Mouse (Mus musculus) spleen, adult 2 months (tissue): ENCODE results near the gene March10. TPM values are rescaled to one million over a fixed set of nuclear protein-coding genes. Genes with fewer than 3 reads are reported as not detected.

Experiments used
- DNase-seq, 2 experiments: peaks; one replicate each; pipeline versions ENCODE4 v3.0.0 to v3.0.0-alpha.2; 2012 to 2021; ENCODE audit warnings: low spot score in 2 of 2, low read depth in 1 of 2
- H3K27ac ChIP-seq: fragments of 200-500 bp; 2 replicates; pipeline ENCODE4 v1.5.1; 2012; ENCODE audit warnings: low read length, inconsistent platforms; ENCODE audit not compliant: insufficient read depth
- H3K27me3 ChIP-seq: fragments of 200-500 bp; 2 replicates; pipeline ENCODE4 v1.6.1; 2012; ENCODE audit warnings: mild to moderate bottlenecking, moderate library complexity, low read length, inconsistent platforms; ENCODE audit not compliant: control insufficient read depth, insufficient read depth
- H3K36me3 ChIP-seq: fragments of 200-500 bp; 2 replicates; pipeline ENCODE4 v1.6.1; 2012; ENCODE audit warnings: mild to moderate bottlenecking, low read length, inconsistent platforms; ENCODE audit not compliant: control insufficient read depth, insufficient read depth
- H3K4me1 ChIP-seq: fragments of 200-500 bp; 2 replicates; pipeline ENCODE4 v1.6.1; 2011; ENCODE audit warnings: inconsistent platforms; ENCODE audit not compliant: control insufficient read depth, insufficient read depth, insufficient read length
- H3K4me3 ChIP-seq: fragments of 200-500 bp; 2 replicates; pipeline ENCODE4 v1.5.1; 2011; ENCODE audit warnings: mild to moderate bottlenecking, inconsistent platforms; ENCODE audit not compliant: insufficient read depth, insufficient read length; ENCODE audit errors: extremely low read depth
- CTCF ChIP-seq: fragments of 200-500 bp; IDR thresholded peaks from 2 replicates; pipeline ENCODE4 v1.5.1; 2011; ENCODE audit warnings: mild to moderate bottlenecking, inconsistent platforms; ENCODE audit not compliant: insufficient read depth, insufficient read length, insufficient replicate concordance; ENCODE audit errors: extremely low read depth
- POLR2A ChIP-seq: fragments of 200-500 bp; IDR thresholded peaks from 2 replicates; pipeline ENCODE4 v1.6.1; 2011; ENCODE audit warnings: low read depth, low read length, inconsistent platforms
- WGBS: fragments of 180-500 bp; shearing (Covaris S2); methylation state at CpG from one replicate; pipeline ENCODE4 v1.1.7; 2018; 5-methylcytosine and 5-hydroxymethylcytosine counted together
- polyA plus RNA-seq: library from polyadenylated mRNA; depleted of rRNA; stranded (reverse); fragments of >200 nt; gene quantifications from 2 replicates; pipeline ENCODE4 v1.2.3, GENCODE M21; 2012

March10 gene
- polyA plus RNA-seq, 1 experiment: not detected

DNA sequence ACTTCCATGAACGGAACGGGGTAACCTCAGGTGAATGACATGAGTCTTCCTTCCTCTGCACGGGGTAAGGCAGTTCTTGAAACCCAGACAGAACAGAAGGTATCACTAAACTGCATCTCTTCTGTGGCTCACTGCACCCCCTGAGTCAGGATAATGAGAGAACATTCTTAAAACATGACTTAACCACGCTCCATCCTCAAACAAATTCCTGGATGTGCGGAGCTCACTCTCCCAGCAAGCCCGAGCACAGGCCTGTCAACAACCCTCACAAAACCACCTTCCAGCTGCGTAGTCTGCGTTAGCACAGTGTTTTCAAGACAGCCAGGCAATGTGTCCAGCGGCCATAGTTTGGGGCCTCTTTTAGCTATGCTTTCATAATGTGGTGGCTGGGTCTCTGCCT lies 10.7 kb upstream of the March10 start:
- Histone ChIP-seq H3K36me3 (no peaks in the 10 kb centered on the region), H3K4me3 (no peak overlapping the region), H3K27ac (no peak overlapping the region), H3K27me3 (no peaks in the 10 kb centered on the region), H3K4me1 (no peaks in the 10 kb centered on the region)
- TF ChIP-seq POLR2A (no peak), CTCF (no peak)
- 51% methylated on average over 9 of the region's 9 CpGs for WGBS
- no peak for DNase-seq

DNA sequence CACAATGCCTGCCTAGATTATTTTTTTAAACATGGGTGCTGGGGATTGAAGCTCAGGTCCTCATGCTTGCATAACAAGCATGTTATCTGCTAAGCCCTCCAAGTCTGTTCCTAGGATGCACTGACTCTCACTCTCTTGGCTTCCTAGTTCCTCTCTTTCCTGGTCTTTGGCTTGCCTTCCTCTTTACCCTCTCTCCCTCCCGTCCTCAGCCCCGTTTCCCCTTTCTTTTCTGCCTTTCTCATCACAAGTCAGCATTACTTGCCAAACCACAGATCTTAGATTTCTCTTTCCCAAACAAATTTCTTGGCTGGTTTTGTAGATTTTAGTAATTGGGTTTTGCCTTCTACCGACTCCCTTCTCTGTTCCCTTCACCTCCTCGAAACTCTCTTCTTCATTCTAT lies 10.2 kb upstream of the March10 start:
- DNase-seq: no peak
- Histone ChIP-seq H3K36me3 (no peaks in the 10 kb centered on the region), H3K4me1 (no peaks in the 10 kb centered on the region), H3K27ac (no peak overlapping the region), H3K4me3 (no peak overlapping the region), H3K27me3 (no peaks in the 10 kb centered on the region)
- 5% methylated on average over 4 of the region's 4 CpGs for WGBS
- TF ChIP-seq POLR2A (no peak), CTCF (no peak)

DNA sequence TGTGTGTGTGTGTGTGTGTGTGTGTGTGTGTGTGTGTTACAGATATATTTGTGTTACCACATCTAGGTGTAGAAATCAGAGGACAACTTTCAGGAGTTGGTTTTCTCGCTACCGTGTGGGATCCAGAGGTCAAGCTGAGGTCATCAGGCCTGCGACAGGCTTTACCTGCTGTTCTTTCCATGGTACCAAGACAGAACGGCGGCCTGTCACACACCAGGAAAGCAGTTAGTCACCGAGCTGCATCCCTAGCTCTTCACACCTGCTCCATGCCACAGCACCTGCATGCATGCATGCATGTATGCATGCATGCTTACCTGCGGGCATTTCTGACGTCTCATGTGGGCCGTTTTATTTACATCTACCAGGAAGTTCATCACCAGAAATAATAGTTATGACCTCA lies 9.0 kb upstream of the March10 start:
- no peak overlapping the region for H3K4me3 ChIP-seq
- 87% methylated on average over 9 of the region's 9 CpGs for WGBS
- TF ChIP-seq CTCF: no peak
- no peak for TF ChIP-seq POLR2A

DNA sequence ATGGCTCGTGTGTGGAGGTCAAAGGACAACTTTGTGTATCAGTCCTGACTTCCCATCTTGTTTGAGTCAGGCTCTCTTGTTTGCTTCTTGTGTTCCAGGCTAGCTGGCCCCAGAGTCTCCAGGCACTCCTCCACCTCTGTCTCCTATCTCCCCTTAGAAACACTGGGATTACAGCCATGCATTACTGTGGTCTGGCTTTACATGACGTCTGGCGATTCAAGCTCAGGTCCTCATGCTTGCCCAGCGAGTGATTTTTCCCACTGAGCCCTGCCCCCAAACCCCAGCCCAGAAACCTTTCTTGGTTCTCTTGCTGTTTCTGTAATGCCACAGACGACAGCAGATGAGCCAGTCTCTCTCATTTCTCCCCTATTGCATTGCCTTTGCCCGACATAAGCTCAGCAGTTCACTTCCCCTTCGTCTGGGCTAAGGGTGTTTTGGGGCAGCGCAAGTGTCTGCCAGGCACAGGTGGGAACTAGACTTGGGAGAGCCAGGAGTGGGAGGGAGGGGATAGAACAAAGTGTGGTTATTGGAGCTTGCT lies 8.0 kb upstream of the March10 start:
- H3K27ac ChIP-seq: no peak overlapping the region
- H3K36me3 ChIP-seq: no peaks in the 10 kb centered on the region
- no peaks in the 10 kb centered on the region for H3K27me3 ChIP-seq
- no peaks in the 10 kb centered on the region for H3K4me1 ChIP-seq
- DNase-seq: no peak
- TF ChIP-seq CTCF: no peak
- no peak for TF ChIP-seq POLR2A
- 42% methylated on average over 8 of the region's 8 CpGs for WGBS
- H3K4me3 ChIP-seq: no peak overlapping the region

More for the DNA sequence above, 9.0 kb upstream of the March10 start:
- Histone ChIP-seq H3K36me3 (no peaks in the 10 kb centered on the region), H3K27ac (no peak overlapping the region), H3K4me1 (no peaks in the 10 kb centered on the region), H3K27me3 (no peaks in the 10 kb centered on the region)
- no peak for DNase-seq

DNA sequence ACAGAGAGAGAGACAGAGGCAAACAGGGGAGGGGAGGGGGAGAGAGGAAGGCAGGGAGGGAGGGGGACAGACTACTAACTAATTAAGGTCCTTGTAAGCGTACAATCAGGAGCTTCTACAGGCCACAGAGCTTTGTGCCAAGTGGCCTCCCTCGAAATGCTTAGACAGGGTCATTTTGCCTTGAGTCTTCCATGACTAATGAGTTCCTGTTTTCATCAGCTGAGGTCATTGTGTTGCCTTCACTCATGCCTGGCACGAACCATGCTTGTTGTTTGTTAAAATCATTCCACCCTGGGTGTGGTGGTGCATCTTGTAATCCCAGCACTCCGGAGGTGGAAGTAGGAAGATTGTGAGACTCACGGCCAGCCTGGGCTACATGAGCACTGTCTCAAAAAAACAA lies 3.4 kb upstream of the March10 start:
- 57% methylated on average over 5 of the region's 5 CpGs for WGBS
- TF ChIP-seq POLR2A (no peak), CTCF (no peak)
- Histone ChIP-seq H3K27me3 (peaks cover 7% of the 10 kb centered on the region), H3K36me3 (no peaks in the 10 kb centered on the region), H3K4me3 (no peak overlapping the region), H3K4me1 (peaks cover 3% of the 10 kb centered on the region), H3K27ac (no peak overlapping the region)
- DNase-seq: no peak

DNA sequence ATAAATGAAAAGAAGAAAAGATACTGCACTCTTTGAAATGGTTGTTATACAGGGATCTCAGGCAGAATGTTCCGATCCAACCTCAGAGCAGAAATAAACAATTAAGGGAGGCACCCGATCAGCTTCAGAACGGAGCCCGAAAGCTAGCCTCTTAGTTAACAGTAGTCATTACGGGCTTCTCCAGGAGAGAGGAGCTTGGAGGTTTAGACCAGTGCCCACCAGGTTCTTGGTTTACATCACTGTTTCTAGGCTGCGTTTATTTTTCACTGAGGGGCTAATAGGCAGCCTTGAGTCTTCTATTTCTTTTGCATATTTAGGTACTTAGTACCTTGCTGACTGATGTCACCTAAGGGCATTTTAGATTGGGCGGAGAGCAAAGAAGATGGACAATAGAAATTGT lies 506 bp upstream of the March10 start:
- Histone ChIP-seq H3K27ac (no peak overlapping the region), H3K4me3 (no peak overlapping the region), H3K36me3 (no peaks in the 10 kb centered on the region), H3K27me3 (peaks cover 7% of the 10 kb centered on the region), H3K4me1 (peaks cover 3% of the 10 kb centered on the region)
- TF ChIP-seq CTCF (no peak), POLR2A (no peak)
- WGBS: 82% methylated on average over 7 of the region's 7 CpGs
- no peak for DNase-seq

DNA sequence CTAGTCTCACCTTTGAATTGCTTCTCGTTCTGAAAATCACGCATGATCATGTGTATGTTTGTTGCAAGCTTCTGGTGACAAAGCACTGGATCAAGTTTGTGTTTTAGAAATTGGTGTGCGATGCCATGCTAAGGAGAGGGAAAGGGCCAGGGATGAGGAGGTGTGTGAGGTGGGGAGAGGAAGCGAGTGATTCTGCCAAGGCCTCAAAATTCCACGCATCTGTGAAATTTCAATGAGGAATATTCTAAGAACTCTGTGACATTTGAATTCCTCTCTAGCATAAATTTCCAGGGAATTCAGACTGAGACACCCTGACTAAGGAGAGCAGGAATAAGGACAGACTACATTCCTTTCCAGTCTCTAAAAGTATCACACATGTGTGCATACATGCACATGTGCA lies 1.4 kb downstream of the March10 start:
- no peak for DNase-seq
- Histone ChIP-seq H3K27ac (no peak overlapping the region), H3K4me3 (no peak overlapping the region), H3K4me1 (peaks cover 3% of the 10 kb centered on the region), H3K27me3 (peaks cover 7% of the 10 kb centered on the region), H3K36me3 (no peaks in the 10 kb centered on the region)
- no peak for TF ChIP-seq POLR2A
- TF ChIP-seq CTCF: no peak
- WGBS: 95% methylated on average over 5 of the region's 5 CpGs
